Mouse (Mus musculus) bone marrow, adult 2 months (tissue): ENCODE measurements around the gene Nudt4.

ENCODE experiments used
- CTCF ChIP-seq: fragments of 200-500 bp; IDR thresholded peaks from 2 replicates; pipeline ENCODE4 v1.5.1; 2011; ENCODE audit warnings: low read length, control low read depth; ENCODE audit not compliant: control insufficient read depth, insufficient read depth
- POLR2A ChIP-seq: fragments of 200-500 bp; IDR thresholded peaks from 2 replicates; pipeline ENCODE4 v1.6.1; 2011; ENCODE audit warnings: low read depth, mild to moderate bottlenecking, control low read depth, low read length, borderline replicate concordance; ENCODE audit not compliant: control insufficient read depth

- TF ChIP-seq POLR2A (no peak), CTCF (no peak)
These were observed 24.1 kb downstream of the Nudt4 start for GRCm38 (mm10) chr10:95539841-95540240.
